Mouse (Mus musculus): ENCODE data around the gene Gm17374. TPM values are rescaled to one million over a fixed set of nuclear protein-coding genes. Genes with fewer than 3 reads are reported as not detected.

The Gm17374 gene
- total RNA-seq (2023), result not detected

DNA sequence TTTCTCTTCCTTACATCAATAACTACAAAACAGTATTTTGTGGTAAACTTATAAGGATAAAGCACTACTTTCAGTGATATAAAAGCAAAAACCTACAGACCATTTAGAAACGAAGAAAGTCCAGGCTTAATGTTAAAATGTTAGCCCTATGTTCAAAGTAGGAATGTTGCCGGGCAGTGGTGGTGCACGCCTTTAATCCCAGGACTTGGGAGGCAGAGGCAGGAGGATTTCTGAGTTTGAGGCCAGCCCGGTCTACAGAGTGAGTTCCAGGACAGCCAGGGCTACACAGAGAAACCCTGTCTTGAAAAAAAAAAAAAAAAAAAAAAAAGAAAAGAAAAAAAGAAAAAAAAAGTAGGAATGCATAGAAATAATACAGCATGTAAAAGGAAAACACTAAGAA lies at the start of gene Gm17374:
Gene Gm17374, plus strand, starts transcription at position 301 of the 400 bp plus-strand sequence.

DNA sequence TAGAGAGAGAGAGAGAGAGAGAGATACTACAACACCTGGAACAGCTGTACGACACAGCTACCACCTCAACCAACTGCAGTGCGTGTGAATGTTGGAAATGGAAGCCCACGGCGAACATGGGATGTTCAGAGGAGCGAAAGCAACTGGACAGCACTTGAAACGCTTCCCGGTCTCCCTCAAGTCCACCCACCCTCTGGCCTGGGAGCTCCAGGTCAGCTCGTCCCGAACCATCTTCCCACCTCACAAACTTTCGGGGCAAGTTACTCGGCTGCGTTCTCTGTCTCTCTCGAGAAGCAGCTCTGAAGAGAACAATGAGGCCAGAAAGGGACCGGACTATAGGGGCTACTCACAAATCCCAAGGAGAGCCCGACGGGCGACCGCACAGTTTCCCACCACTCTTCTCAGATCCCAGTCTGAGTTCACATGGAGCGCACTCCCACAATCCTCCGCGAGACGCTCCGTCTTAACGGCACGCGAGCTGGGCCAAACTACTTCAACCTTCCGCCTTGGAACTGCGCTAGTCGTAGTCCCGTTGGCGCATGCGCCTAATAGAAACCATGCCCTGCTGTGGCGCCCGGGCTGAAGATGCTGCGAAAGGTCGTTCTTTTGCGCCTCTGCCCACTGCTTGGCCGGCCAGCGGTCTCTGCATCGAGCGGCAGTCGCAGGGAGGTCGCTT lies 18.4 kb downstream of the Gm17374 start, which contains the start of the genes Esf1 and Ndufaf5:
Gene Esf1, minus strand, starts transcription at position 438 of the 676 bp plus-strand sequence.
Gene Ndufaf5, plus strand, starts transcription at position 523 of the 676 bp plus-strand sequence.

Other genes starting within 250 kb of the Gm17374 start
- 1 to 10 TPM; 3.3 to 5.0 TPM for gene Tasp1, start 85.2 kb upstream of the Gm17374 start, total RNA-seq (2023)
- gene Esf1, start 18.5 kb downstream of the Gm17374 start, total RNA-seq (2023), result 10 to 100 TPM; 16.3 to 16.5 TPM
- 10 to 100 TPM in 1 of 2 experiments, 1 to 10 TPM in 1; 7.5 to 10.1 TPM for gene Ndufaf5, start 18.6 kb downstream of the Gm17374 start, total RNA-seq (2023)
- gene Sel1l2, start 237.7 kb downstream of the Gm17374 start, total RNA-seq (2023), result not detected
- under 1 TPM in 1 of 2 experiments, not detected in 1; 0.55 TPM for gene Macrod2, start 243.3 kb downstream of the Gm17374 start, total RNA-seq (2023)